Comparison of ENCODE assay signal across 16 mouse cellular contexts in genomic region chr1:59987399-59988040, GRCm38 (mm10). TPM values are rescaled to one million over a fixed set of nuclear protein-coding genes. Genes with fewer than 3 reads are reported as not detected.
DNase-seq lines count a peak whose midpoint lies in the region; TF ChIP-seq lines count a peak whose summit lies in the region.
"Had no signal": no experiment of that assay in that cellular context is flagged by ENCODE, and none has a peak within 500 bp of the region (broad histone marks: within the 10 kb centered on the region; RNA-seq: fewer than 3 reads in every experiment).

No protein-coding gene starts in this region.

- peak overlapping the region; percentile 23; the same call in 1 of the 2 replicates for H3K27ac ChIP-seq in layer of hippocampus, adult 2 months
- H3K27ac ChIP-seq: embryonic facial prominence, embryonic 10.5 days; kidney, embryonic 15.5 days; liver, embryonic 14.5 days; midbrain, embryonic 12.5 days had no signal

- no peak for TF ChIP-seq CTCF in layer of hippocampus, adult 2 months (conservative IDR thresholded peaks at IDR 0.05)

- peak in 1 of 2 experiments; percentile 64 for DNase-seq in layer of hippocampus, adult 2 months (ENCODE audit: low spot score in 2 of 2)
- DNase-seq in layer of hippocampus, postnatal 25 days (ENCODE audit: extremely low spot score in 1 of 2, low spot score in 1 of 2) = no peak
- DNase-seq in frontal cortex, postnatal 10 days (ENCODE audit: low spot score in 2 of 2) = peak; percentile 28 to 39
- peak; percentile 57 to 90 for DNase-seq in left cerebral cortex, postnatal 25 days (ENCODE audit: low spot score in 2 of 2)
- DNase-seq in telencephalon, adult 2 months (ENCODE audit: low read depth, low spot score) = peak; percentile 89
- no peak for DNase-seq in kidney, postnatal 36 days
- DNase-seq in kidney, postnatal 4 days = no peak
- DNase-seq: cerebellum, adult 11 months; gastrocnemius, postnatal 25 days; heart, postnatal 4 days; lung, postnatal 10 days; thymus, adult 2 months had no signal

- no peak overlapping the region for H3K4me3 ChIP-seq in layer of hippocampus, adult 2 months
- H3K4me3 ChIP-seq: embryonic facial prominence, embryonic 10.5 days; kidney, embryonic 15.5 days; midbrain, embryonic 12.5 days had no signal

- intact Hi-C loops in left cerebral cortex, postnatal 25 days (cut with DNase I) = no loop called here

RNA-seq across cellular contexts. Expression of gene Ica1l, which starts 55.5 kb away (rescaled TPM):
- 10 to 100 TPM; 35.6 to 39.5 TPM for total RNA-seq in layer of hippocampus, adult 2 months (2021)
- total RNA-seq in layer of hippocampus, postnatal 25 days (2021) = 10 to 100 TPM; 35.1 to 36.6 TPM
- 10 to 100 TPM; 37.7 to 38.1 TPM for total RNA-seq in left cerebral cortex, postnatal 25 days (2021)

Comparison
In these comparisons a context has a peak if more than half of its experiments do, and no peak if none do; other contexts are left out.
1. DNase-seq: peak in frontal cortex, postnatal 10 days (2 of 2), left cerebral cortex, postnatal 25 days (2 of 2) and telencephalon, adult 2 months (single experiment); none in layer of hippocampus, postnatal 25 days (0 of 2), kidney, postnatal 36 days (0 of 2) and kidney, postnatal 4 days (0 of 2).